Mouse (Mus musculus) 3134 (cell line): ENCODE measurements around the gene Umps.
A peak's percentile ranks its signal among the peaks of the same experiment; 100 is the strongest.

Source experiments
- DNase-seq: peaks from one replicate; pipeline ENCODE4 v3.0.0-alpha.2; 2011; ENCODE audit warnings: low spot score; ENCODE audit not compliant: insufficient read length; ENCODE audit errors: extremely low read depth

The Umps gene

GRCm38 (mm10) chr16:33934701-33935406 lies 32.0 kb downstream of the Umps start:
- no peak for DNase-seq

- no peak for DNase-seq
These were observed 33.4 kb downstream of the Umps start for GRCm38 (mm10) chr16:33933411-33933810.

GRCm38 (mm10) chr16:33932126-33932525 lies 34.7 kb downstream of the Umps start:
- no peak for DNase-seq

- DNase-seq = no peak
These were observed 35.2 kb downstream of the Umps start for GRCm38 (mm10) chr16:33931682-33932081.

GRCm38 (mm10) chr16:33930785-33931184 lies 36.1 kb downstream of the Umps start:
- DNase-seq = no peak

GRCm38 (mm10) chr16:33928788-33929462 lies 37.9 kb downstream of the Umps start:
- no peak for DNase-seq

- DNase-seq = no peak
These were observed 39.5 kb downstream of the Umps start for GRCm38 (mm10) chr16:33927263-33927824.

- DNase-seq = no peak
These were observed 43.1 kb downstream of the Umps start for GRCm38 (mm10) chr16:33923758-33924157.

- DNase-seq = peak; percentile 43
These were observed 43.9 kb downstream of the Umps start for GRCm38 (mm10) chr16:33923001-33923316.

- peak; percentile 80 for DNase-seq
These were observed 44.5 kb downstream of the Umps start for GRCm38 (mm10) chr16:33922111-33923000.

- DNase-seq = no peak
These were observed 45.3 kb downstream of the Umps start for GRCm38 (mm10) chr16:33921514-33921913.

GRCm38 (mm10) chr16:33917926-33918325 lies 48.9 kb downstream of the Umps start:
- no peak for DNase-seq

GRCm38 (mm10) chr16:33917390-33917789 lies 49.4 kb downstream of the Umps start:
- DNase-seq = no peak

- peak; percentile 82 for DNase-seq
These were observed 50.2 kb downstream of the Umps start for GRCm38 (mm10) chr16:33916473-33917251.

GRCm38 (mm10) chr16:33914997-33915396 lies 51.8 kb downstream of the Umps start:
- DNase-seq = no peak

GRCm38 (mm10) chr16:33908239-33908638 lies 58.6 kb downstream of the Umps start:
- DNase-seq = no peak
